Mouse (Mus musculus) kidney, adult 11 months (tissue): Measurements from ENCODE around the gene Tnk1.

Experiments
- DNase-seq: peaks from one replicate; pipeline ENCODE4 v3.0.0; 2022

Tnk1 gene

DNA sequence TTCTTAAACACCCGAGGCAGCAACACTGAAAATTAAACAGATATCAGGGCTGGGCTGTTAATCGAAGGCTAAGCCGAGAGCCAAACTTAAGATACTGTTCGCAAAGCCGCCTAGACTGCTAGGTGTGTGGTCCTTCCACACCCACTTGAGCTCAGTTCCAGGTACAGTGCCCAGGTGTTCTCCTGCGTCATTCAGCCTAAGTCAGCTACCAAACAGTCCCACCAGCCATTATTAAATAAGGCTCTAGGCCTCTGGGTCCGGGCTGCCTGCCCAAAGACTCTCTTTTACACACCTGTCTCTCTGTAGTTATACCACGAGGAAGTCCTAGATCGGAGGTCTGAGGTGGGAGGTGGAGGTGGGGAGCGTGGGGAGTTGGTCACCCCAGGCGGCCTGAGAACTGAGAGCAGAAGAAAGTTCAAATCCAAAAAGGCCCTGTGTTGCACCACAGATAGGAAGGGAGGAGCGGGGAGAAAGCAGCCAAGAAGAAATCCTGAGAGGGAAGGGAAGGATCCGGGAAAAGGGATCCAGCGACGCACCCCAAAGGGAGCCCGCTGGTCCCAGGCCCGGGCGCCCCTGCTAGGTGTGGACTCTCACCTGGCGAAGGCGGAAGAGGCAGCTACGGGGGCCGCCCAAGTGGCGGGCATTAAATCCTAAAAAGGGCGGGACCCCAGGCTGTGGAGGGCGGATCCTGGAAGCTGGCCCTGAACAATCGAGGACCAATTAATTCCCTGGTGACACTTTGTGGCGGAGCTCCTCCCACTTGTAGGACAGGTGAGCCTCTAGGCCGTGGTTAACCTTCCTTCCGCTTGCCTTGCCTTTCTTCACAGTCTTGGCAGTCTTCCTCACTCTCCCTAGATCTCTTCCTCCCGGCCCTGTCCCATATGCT is at the start of gene Tnk1:
Tnk1 (minus strand) TSS at position 618 of the 886 bp plus-strand sequence.
- peak; percentile 81 for DNase-seq

DNA sequence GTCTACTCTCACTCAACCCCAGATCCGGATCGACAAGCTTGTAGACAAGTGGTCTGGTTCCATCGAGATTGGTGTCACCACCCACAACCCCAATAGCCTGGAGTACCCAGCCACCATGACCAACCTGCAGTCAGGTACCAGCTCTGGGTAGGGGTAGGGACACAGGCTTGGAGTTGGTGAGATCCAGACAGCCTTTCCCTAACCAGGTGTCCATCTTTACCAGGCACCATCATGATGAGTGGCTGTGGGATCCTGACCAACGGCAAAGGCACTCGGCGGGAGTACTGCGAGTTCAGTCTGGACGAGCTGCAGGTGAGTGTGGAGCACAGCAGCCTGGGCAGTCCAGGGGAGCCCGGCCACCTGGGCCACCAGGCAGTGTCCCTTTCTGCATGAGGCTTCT is 45.8 kb upstream of the Tnk1 start:
- DNase-seq = no peak

DNA sequence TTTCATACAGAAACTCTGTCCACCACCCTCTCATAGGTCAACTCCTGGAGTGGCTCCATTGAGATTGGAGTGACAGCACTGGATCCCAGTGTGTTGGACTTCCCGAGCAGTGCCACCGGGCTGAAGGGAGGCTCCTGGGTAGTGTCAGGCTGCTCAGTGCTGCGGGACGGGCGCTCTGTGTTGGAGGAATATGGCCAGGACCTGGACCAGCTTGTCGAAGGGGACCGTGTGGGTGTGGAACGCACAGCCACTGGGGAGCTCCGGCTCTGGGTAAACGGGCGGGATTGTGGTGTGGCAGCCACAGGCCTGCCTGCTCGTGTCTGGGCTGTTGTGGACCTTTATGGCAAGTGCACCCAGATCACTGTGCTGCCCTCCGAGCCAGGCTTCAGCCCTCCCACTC is 44.4 kb upstream of the Tnk1 start:
- DNase-seq = no peak

DNA sequence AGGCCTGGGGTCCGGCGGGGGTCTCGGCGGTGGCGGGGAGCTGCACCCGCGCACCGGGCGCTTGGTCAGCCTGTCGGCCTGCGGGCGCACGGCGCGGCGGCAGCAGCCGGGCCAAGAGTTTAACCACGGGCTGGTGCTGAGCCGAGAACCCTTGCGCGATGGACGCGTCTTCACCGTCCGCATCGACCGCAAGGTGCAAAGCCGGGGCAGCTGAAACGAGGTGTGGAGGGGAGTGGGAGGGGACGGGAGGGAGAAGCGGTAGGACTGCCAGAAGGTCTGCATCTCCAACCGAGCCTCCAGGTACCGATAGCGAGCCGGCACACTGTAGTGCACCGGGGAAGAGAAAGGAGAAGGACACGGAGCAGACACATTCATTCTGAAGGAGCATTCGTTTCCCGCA is 43.5 kb upstream of the Tnk1 start:
- DNase-seq = no peak

DNA sequence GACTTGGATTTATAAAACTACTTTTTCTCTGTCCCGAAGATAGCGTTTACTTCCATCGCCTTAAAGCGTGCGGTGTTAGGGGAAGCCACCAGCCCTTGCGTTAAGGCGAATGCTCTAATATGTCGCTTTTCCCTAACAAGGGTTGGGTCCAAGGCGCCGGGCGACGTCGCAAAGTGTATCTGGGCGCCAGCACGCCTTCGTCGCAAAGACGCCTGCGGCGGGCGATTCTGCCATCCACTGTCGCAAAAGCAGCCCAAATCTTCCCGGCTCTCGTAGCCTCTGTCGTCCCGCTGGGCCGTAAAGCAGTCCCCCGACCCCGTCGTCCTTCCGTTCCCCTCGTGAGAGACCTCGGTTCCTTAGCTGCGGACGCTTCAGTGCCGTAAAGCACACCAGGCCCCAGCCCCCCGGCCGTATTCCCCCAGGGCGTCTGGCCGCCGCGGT is 42.9 kb upstream of the Tnk1 start:
- DNase-seq = peak; percentile 98

DNA sequence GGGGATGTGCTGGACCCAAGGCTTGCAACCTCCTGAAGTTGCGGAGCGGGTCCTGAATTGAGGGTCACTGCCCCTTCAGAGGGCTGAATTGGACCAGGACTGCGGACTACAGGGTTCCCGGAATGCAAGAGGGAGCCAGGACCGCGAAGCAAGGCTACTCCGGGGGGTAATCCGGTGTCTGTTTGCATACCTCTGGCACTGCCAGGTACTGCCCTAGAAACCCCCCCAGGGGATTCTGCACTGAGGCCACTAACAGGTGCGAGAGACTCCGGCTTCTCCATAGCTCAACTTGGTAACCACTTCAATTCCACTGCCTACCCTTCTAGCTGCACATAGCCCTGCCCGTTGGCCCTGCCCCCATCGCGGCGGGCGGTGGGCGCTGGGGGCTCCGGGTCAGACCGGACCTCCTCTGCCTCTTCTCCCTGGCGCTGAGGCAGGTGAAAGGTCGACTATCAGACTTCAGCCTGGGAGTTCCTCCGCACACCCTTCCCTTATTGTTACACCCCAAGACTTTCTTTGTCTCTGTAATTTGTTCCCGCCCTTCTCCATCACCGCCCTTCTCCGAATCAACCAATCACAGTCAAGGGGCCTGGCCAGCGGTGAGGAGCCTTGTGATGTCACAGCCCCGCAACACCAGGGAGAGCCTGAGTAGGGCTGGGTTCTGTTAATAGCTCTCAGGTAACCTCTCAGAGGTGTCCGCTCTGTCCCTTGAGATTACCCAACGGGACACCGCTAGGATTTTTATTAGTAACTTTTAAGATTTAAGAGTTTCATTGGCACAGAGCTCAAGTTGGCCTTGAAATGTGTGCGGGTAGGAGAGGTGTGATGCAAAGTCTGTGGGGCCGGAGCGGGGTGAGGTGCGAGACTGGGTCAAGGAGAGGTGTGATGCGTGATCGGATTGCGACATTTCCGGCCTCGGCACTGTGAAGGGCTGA is 42.2 kb upstream of the Tnk1 start, which contains the start of the genes 2810408A11Rik and Neurl4:
2810408A11Rik (minus strand) TSS at position 517 of the 935 bp plus-strand sequence.
Neurl4 (plus strand) TSS at position 602 of the 935 bp plus-strand sequence.
- peak; percentile 95 for DNase-seq

DNA sequence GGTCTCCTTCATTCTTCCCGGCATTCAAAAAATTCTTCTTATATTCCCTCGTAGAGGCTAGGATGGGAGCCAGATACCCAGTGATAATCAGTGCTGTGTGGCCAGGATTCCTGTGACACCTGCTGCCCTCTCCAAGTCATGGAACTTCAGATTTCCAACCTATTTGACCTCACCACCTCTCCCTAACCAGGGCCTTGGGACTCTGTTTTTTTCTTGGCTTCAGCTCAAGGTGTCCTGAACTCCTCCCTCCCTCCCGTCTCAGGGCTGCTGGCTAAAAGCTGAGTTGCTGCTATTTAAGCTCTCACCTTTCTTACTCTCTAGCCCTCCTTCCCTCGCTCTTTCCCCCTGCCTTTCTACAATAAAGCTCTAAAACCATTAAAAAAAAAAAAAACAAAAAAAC is 41.3 kb upstream of the Tnk1 start:
- DNase-seq = no peak

DNA sequence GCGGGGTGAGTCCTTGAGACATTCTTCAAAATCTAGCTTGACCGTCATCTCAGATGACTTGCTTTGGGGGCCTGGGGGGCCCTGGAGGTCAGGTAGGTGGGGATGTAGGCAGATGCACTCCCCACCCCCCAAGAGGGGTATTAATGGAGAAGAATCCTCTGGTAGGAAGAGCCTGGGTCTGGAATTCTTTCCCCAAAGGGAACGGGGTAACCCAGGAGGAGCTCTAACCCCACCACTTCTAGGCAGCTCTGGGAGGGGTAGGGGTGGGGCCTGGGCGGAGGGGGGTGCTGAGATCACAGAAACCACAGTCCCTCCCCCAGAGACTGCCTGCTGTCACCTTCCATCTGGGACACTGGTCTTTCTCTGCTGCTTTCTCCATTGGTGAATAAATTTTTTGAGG is 36.8 kb upstream of the Tnk1 start, which contains the start of gene Acap1:
Acap1 (minus strand) TSS at position 249 of the 400 bp plus-strand sequence.
- DNase-seq = no peak

DNA sequence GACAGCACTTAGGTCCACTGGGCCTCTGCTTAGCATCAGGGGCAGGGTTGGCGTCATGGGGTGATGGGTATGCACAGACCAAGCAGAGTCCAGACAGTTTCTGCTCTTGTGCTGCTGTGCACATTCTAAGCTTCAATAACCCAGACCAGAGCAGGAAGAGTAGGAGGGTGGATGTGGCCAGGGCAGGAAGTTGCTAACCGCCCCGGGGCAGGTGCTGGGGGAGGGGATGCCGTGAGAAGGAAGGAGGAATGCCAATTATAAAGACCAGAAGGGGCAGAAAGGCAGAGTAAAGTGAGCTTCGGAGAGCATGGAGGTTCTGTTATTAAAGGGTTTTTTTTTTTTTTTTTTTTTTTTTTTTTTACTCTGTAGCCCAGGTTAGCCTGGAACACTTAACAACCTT is 36.1 kb upstream of the Tnk1 start:
- no peak for DNase-seq

DNA sequence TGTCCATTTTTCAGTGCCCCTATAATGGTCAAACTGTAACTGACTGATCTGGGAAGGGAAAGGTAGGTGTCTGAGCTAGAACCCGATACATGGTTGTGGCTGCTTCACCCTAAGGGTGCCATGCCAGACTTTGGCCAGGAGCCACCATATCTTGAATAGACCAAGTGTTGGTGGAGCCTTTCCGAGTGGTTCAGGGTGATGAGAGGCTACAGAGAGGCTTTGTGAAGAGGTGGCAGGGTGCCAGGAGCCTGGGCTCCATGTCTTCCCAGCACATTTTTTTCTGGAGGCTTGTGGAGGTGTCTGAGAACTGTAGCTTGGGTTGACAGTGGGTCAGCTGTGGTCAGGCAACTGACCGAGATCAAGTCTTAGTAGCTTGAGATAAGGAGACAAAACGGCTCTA is 33.0 kb upstream of the Tnk1 start:
- DNase-seq = no peak

DNA sequence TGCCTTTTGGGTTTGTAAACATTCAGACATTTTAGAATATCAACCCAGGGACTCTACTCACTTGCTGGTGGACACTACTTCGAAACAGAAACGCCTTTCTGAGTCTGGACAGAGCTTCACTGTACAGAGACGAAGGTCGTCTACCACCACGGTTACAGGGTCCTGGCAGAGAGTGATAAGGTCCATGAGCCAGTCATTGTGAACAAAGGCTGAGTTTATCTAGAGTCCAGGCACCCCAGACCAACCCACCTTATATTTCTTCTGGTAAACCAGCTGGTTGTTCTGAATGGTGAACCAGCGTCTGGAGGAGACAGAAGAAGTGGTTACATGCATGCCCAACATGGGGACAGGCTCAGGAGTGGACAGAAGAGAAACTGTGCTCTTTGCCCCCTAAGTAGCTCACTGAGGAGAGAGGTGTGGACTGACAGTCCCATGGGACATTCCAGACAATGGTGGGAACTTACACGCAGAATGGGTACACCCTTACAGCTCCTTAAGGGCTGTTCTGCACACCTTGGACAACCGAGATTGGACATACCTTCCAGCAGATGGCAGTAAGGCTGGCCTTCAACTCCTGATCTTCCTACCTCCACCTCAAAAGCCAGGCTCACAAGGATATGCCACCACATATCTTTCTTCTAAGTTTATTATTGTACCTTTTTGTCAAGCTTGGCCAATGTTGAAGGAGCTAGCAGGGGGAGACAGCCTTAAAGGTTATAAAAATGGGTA is 28.5 kb upstream of the Tnk1 start:
- DNase-seq = no peak

DNA sequence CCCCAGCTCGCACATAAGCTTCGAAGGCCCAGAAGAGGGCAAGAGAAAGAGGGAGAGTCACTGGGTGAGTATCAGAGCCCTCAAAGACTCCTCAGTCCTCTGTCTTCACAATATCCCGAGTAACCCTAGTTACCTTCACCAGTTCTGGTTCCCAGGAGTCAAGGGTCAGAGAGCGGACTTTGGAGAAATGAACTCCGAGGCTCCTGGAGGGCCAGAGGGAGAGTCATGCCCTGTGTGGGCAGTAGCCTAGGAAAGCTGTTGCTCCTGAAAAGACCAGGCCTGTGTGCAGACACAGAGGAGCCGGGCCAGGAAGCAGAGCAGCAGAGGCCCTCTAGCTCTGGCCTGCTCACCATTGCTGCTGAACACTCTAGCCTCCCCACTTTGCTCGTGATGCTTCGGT is 26.1 kb upstream of the Tnk1 start:
- DNase-seq = no peak

DNA sequence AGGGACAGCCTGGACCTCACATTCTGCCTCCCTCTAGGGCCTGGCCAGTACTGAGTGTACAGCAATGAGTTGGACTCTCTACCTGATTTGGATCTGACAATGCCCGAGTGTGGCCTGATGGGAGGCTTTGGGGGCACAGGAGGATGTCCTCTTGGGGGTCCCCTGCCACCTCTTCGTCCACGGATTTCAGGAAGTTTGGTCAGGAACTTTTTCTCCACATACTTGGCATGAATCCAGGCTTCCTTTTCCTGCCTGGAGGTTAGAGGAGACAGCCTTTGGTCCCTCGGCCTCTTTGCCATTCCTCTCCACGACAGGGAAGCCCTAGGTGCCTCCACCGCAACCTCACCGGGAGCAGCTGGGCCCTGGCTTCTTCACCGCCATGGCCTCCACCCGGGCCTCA is 25.7 kb upstream of the Tnk1 start:
- no peak for DNase-seq

DNA sequence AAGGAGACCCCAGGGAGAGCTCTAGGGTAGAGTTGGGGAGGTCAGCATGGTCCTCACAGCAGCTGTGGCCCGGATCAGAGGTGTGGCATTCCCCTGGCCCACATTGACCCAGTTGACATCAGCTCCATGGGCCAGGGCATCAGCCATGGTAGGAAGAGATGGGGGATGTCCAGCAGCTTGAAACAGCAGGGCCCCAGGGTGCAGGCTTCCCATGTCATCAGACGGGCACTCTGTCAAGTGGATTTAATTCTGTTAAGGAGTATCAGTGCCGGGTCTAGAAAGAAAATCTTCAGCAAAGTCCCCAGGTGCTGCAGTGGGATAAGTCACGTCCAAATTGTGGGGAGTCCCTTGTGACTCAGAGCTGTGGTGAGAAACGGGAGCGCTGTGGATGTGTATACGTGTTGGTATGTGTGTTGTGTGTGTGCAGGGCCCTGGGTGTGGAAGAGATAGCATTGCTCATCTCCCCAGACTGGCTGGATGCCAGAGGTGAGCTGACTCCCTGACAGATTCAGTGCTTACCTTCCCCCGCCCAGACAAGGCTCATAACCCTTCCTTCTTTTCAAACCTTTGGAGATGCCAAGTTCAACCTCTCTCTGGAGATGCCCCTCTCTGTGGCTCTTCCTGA is 25.1 kb upstream of the Tnk1 start:
- no peak for DNase-seq

DNA sequence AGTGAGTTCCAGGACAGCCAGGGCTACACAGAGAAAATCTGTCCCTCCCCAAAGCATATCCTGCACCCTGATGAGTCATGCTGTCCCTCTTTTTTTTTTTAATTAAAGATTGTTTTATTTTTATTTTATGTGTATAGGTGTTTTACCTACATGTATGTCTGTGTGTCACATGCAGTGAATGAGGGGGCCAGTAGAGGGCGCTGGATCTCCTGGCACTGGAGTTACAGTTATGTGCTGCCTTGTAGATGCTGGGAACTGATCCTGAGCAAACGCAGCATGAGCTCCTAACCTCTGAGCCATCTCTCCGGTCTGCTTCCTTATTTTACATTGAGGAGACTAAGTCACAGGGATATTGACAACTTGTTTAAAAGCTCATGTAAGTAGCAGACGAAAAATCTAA is 24.5 kb upstream of the Tnk1 start:
- DNase-seq = no peak

DNA sequence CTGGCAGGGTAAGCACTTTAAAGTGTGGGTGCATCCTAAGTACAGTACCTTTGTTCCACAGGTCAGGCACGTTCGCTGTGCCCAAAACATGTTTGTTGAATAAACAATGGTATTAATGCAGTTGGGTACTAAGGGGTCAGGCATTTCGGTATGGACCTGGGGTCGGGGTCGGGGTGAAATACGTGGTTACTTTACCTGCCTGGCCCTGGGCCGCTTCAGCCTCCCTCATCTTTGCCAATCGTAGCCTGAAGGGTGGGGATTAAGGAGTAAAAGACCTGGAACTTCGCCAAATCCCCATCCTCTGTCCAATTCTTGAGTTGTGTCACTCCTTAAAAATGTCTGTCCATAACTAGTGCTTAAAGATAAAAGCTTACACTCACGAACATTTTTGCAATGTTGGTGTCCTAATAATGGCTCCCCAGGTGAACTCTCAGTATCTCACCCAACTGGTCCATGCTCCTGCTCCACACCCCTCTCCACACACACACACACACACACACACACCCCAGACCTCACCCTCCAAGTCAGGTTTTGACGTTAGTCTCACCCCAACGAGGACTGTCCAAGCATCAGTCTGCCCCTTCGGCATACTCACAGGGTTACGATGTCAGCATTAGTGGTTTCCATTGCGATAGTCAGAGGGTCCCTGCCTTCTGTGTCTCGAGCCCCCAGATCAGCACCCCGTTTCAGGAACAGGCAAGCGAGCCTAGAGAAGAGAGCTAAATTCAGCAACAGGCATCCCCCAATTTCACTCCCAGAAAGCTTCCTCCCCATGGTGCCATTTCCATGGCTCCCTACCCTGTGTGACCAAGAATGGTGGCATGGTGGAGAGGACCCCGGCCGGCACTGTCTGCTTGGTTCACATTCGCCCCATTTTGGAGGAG is 23.5 kb upstream of the Tnk1 start:
- no peak for DNase-seq

DNA sequence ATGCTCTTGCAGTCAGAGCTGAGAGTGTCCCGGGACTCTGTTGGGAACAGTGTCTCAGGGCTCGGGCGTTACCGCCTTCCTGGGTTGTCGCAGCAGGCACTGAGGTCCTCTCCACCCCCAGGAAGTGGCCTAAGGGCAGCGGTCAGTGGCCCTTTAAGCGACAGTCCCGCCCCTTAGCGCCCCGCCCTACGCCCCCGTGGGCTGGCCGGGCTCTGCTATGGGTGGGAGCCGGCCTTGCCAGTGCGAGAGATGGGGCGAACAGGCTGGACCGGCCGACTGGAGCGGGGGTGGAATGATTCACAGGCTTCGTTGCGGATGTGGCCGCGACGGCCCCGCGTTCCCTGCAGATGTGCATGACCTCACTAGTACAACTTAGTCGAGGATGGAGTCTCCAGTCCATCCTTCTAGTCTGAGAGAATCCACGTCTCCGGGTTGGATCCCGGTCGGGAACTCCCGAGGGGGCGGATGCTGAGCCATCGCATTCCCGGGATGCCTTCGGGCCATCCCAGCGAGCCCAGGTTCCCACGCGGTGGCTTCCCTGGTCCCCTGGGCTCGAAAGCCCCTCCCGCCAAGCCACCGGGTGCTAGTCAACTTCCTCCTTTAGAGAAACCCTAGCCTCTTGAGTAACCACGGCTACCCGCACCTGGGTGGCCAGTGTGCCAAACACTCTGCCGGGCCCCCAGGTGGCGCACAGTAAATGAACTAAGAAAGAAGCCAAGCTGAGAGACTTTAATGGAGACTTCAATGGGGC is 22.5 kb upstream of the Tnk1 start, which contains the start of gene Kctd11:
Kctd11 (minus strand) TSS at position 554 of the 751 bp plus-strand sequence.
- DNase-seq = peak; percentile 92

DNA sequence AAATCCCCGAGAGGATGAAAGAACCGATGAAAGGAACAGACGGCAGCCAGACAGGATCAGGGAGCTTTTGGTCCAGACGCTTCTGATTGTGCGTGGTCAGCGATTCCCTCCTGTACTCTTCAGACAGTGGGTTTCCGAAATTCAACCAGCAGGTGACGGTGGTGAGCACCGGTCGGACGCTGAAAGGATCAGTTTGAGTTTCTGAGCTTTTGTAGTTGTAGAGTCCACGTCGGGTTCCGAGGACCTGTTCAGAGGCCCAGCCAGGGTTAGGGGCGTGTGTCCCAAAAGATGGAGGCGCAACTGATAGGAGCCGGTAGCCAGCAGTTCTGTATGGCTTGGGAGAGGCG is 21.9 kb upstream of the Tnk1 start:
- DNase-seq = peak; percentile 83

DNA sequence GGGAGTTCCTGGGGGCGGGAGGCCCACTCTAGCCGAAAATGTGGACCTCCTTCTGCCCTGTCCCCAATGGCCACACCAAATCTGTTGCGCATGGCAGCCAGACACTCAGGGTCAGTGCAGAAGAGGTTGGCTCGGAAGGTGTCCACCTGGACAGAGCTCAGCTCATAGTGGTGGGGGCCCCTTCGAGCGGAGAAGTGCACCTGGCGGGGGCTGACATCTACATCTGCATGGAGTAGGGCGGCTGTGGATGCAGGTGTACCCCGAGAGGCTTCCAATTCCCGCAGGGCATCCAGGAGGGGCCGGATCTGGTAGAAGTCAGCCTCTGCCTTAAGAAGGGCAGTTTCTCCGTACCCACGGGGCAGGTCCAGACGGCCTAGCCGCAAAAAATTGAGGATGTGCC is 21.2 kb upstream of the Tnk1 start:
- no peak for DNase-seq

DNA sequence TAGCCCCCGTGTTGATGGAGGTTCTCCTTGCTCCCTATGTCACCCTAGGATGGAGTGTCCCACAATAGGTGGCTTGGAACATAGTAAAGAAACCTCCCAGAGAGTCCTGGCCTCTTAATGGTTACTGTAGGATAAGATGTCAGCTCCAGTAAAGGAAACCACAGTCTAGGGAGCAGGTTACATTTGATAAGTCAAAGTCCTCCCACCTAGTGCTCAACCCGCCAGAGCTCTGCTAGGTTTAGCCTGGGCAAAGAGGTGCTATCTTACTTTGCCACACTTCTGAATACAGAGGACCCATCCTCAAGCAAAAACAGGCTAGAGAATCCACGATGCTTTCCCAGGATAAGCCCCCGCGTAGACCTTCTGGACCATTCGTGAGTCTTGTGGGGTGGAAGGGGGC is 20.4 kb upstream of the Tnk1 start:
- no peak for DNase-seq

DNA sequence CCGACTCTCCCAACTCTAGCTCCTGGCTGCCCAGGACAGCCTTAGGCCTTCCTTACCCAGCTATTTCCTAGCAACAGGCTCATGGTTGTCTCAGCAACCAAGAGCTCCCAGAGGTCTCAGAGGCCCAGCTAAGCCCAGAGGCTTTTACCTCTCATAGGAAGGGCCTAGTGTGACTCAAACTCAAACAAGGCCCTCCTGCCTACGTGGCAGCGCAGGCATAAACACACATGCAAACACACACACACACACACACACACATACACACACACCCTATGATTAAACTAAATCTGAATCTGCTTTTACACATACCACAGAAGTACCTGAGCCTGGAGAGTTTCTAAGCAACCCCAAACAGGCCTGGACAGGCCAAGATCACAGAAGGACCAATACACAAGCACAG is 19.9 kb upstream of the Tnk1 start:
- DNase-seq = no peak
